Mouse (Mus musculus): ENCODE measurements around the gene Tcte2. TPM values are rescaled to one million over a fixed set of nuclear protein-coding genes. Genes with fewer than 3 reads are reported as not detected.

Tcte2 gene
- polyA plus RNA-seq, 1 experiment from 2014 or later = 2.8 TPM

DNA sequence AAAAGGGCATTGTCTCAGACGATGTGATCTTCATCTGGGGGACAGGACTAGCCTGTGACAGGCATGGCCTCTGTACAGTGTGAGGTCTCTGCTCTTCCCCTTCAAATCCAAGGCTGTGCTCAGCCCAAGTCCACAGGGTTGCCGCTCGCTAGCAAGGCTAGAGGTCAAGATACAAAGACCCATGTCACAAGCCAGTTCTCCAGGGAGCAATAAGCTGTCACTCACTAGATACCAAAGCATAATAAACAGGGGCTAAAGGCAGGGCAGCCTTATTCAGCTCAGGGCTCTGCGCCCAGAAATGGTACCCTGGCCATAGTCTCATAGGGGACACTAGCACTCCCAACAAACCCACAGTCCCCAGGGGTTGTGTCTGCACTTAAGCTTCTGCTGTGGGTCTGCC is 86.0 kb downstream of the Tcte2 start:
- H3K9me3 ChIP-seq = no peaks in the 10 kb centered on the region; the same call in 1 of the 2 replicates
- WGBS = 43% methylated on average over 4 of the region's 4 CpGs
- H3K4me3 ChIP-seq = no peak overlapping the region
- peaks cover 14% of the 10 kb centered on the region for H3K27me3 ChIP-seq (replicated peaks; ENCODE audit: low read depth, poor library complexity, severe bottlenecking)
- DNase-seq (ENCODE audit: low spot score) = no peak
- H3K27ac ChIP-seq (replicated peaks) = no peak overlapping the region
- H3K36me3 ChIP-seq (replicated peaks) = no peaks in the 10 kb centered on the region
- peaks cover 31% of the 10 kb centered on the region for H3K4me1 ChIP-seq

DNA sequence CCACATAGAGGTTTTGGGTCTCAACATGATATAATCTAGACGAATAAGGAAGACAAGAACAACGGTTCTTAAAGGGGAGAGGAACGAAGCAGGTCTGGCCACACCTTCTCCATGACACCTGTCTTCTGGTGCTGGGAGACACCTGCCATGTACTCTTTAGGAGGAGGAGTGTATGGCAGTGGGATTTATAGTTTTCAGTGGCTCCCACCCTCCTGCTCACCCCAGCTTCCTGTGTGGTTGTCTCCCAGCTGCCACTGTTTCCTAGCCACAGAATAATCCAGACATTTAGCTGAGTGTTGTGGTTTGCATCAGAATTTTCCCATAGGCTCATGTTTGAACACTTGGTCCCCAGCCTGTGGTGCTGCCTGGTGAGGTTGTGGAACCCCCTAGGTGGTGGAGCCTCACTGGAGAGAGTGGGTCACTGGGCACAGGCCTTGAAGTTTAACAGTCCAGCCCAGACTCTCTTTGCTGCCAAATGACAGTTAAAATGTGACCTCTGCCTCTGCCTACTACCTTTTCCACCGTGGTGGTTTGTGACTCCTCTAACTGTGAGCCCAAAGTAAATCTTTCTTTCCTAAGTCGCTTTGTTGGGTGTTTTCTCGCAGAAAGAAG is 86.8 kb downstream of the Tcte2 start:
- peaks cover 19% of the 10 kb centered on the region for H3K27me3 ChIP-seq (replicated peaks; ENCODE audit: low read depth, poor library complexity, severe bottlenecking)
- 84% methylated on average over 6 of the region's 6 CpGs for WGBS
- H3K36me3 ChIP-seq (replicated peaks) = no peaks in the 10 kb centered on the region
- peaks cover 33% of the 10 kb centered on the region for H3K4me1 ChIP-seq
- H3K27ac ChIP-seq (replicated peaks) = no peak overlapping the region
- DNase-seq (ENCODE audit: low spot score) = no peak
- no peak overlapping the region for H3K4me3 ChIP-seq
- no peaks in the 10 kb centered on the region; the same call in 1 of the 2 replicates for H3K9me3 ChIP-seq

DNA sequence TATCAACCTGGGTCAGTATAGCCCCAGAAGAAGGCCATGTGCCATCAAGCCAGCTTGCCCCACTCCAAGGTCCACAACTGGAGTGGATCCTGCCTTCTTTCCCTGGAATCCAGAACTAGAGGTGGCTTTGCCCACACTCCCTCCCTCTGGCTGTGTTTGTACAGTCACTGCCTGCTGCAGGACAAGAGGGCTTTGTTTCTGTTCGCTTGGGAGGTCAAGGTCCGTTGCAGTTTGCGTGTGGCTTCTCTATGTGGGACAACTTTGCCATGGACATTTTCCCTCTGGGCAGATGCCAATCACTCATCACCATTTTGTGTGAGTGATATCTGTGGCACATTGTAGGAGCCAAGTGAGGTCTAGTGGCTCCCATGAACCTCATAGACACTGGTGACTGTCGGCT is 89.9 kb downstream of the Tcte2 start:
- no peak overlapping the region for H3K4me3 ChIP-seq
- H3K4me1 ChIP-seq = peaks cover 43% of the 10 kb centered on the region
- no peaks in the 10 kb centered on the region for H3K36me3 ChIP-seq (replicated peaks)
- H3K27ac ChIP-seq (replicated peaks) = no peak overlapping the region
- no peak for DNase-seq (ENCODE audit: low spot score)
- H3K9me3 ChIP-seq = no peaks in the 10 kb centered on the region; the same call in 1 of the 2 replicates
- 53% methylated on average over 4 of the region's 4 CpGs for WGBS
- H3K27me3 ChIP-seq (replicated peaks; ENCODE audit: low read depth, poor library complexity, severe bottlenecking) = peaks cover 38% of the 10 kb centered on the region

DNA sequence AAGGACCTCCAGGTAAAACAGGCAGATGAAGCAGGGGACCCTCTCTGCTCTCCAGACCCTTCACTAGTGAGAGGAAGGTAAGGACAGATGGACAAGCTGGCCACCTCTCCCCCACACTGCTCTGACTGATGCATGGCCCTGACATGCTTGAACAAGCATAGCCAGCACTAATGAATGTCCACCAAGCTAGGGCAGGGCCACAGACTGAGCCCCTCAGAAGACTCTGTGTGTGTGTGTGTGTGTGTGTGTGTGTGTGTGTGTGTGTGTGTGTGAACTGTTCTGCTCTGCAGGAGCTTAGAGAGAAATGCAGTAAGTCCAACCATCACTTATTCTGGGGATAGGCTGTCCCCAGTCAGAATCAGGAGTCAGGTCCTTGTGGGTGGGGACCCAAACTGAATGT is 91.4 kb downstream of the Tcte2 start:
- Histone ChIP-seq H3K36me3 (replicated peaks) (no peaks in the 10 kb centered on the region), H3K4me3 (no peak overlapping the region), H3K9me3 (no peaks in the 10 kb centered on the region; the same call in 1 of the 2 replicates), H3K27ac (replicated peaks) (0 out of 2 replicates have a peak overlapping the region, but pooled peaks have one; percentile 1), H3K27me3 (replicated peaks; ENCODE audit: low read depth, poor library complexity, severe bottlenecking) (peaks cover 49% of the 10 kb centered on the region), H3K4me1 (peaks cover 45% of the 10 kb centered on the region)
- DNase-seq (ENCODE audit: low spot score) = no peak

DNA sequence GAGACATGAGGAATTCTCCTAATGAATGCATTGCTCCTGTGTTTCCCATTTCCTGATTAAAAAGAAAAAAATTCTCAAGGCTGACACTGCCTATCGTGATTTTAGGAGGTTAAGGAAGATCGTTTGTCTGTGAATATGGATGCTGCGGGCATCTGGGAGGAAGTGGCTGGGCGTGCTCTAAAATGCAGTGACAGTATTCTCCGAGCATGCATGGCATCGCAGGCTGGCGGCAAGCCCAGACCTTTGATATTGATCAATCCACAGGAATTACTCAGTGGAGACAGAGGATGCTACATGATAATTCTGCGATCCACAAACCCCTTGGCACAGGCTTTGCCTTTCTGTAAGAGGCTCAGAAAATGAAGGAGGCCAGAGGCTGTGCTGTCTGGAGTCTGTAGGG is 92.4 kb downstream of the Tcte2 start:
- Histone ChIP-seq H3K27me3 (replicated peaks; ENCODE audit: low read depth, poor library complexity, severe bottlenecking) (peaks cover 49% of the 10 kb centered on the region), H3K4me1 (peaks cover 45% of the 10 kb centered on the region), H3K4me3 (no peak overlapping the region), H3K9me3 (no peaks in the 10 kb centered on the region; the same call in 1 of the 2 replicates), H3K36me3 (replicated peaks) (no peaks in the 10 kb centered on the region), H3K27ac (replicated peaks) (no peak overlapping the region; the same call in 1 of the 2 replicates)
- 39% methylated on average over 8 of the region's 8 CpGs for WGBS
- DNase-seq (ENCODE audit: low spot score) = no peak

DNA sequence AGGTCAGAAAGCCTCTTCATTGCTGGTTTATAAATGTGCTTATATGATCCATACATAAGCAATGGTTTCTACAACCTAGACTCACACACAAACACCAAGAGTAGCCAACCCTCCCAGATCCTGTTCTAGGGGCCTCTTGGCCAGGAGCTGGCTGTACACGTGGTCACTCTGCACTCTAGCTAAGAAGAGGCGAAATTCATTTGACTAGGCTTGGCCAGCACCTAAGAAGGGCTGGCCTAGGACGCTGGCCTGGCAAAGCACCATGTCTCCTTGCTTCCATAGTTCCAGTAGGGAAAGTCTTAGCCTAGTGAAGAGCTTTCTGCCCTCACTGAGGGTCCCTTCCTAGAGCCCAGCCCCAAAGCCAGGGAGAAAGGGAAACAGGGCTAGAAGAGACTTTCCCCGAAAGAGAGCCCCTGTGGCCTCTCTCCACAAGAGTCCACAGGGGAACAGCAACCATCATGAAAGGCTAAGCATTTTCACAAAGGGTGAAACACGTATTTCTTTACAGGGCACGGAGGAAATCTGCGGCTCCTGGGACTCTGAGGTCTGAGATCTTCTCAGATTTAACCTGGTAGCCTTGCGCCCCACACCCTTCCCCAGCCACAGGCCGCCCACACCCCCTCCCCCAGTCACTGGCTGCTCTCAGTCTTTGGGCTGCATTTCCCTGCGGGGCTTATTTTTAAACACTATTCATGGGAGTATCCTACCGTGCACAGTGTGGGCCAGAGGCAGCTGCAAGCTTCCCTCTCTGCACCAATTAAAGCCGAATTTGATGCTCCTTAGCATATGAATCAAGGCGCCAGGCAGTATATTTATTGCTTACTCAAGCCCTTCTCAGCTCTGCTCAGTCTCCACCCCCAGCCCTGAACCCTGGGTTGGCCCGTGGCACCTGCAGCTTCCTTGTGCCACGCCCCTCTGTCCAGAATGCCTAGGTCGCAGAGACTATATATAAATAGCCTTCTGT is 93.3 kb downstream of the Tcte2 start:
- Histone ChIP-seq H3K36me3 (replicated peaks) (no peaks in the 10 kb centered on the region), H3K27me3 (replicated peaks; ENCODE audit: low read depth, poor library complexity, severe bottlenecking) (peaks cover 49% of the 10 kb centered on the region), H3K9me3 (no peaks in the 10 kb centered on the region; the same call in 1 of the 2 replicates), H3K4me1 (peaks cover 51% of the 10 kb centered on the region), H3K4me3 (0 out of 2 replicates have a peak overlapping the region, but pooled peaks have one; percentile 30), H3K27ac (replicated peaks) (peak overlapping the region; percentile 81)
- peak; percentile 50 for DNase-seq (ENCODE audit: low spot score)
- 9% methylated on average over 16 of the region's 16 CpGs for WGBS

DNA sequence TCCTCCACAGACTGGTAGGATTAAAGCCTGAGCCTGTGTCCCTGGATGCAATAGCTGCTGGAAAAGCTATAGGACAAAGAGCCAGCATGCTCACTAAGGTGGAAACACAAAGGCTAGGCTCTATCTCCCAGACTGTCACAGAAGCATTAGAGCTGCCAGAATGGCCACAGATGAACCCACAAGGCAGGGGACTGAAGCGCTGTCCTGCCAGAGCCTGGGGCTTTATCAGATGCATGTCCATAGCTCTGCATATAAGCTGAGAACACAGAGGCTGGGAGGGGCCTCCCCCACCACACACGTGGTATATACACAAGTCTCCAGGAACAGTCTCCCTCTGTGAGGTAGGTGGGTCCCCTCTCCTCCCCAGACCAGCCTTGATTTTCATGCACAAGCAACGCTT is 94.6 kb downstream of the Tcte2 start:
- no peaks in the 10 kb centered on the region; the same call in 1 of the 2 replicates for H3K9me3 ChIP-seq
- no peaks in the 10 kb centered on the region for H3K36me3 ChIP-seq (replicated peaks)
- no peak for DNase-seq (ENCODE audit: low spot score)
- 43% methylated on average over 3 of the region's 3 CpGs for WGBS
- peak overlapping the region; percentile 70 for H3K27ac ChIP-seq (replicated peaks)
- peaks cover 60% of the 10 kb centered on the region for H3K4me1 ChIP-seq
- peaks cover 52% of the 10 kb centered on the region for H3K27me3 ChIP-seq (replicated peaks; ENCODE audit: low read depth, poor library complexity, severe bottlenecking)
- no peak overlapping the region for H3K4me3 ChIP-seq

DNA sequence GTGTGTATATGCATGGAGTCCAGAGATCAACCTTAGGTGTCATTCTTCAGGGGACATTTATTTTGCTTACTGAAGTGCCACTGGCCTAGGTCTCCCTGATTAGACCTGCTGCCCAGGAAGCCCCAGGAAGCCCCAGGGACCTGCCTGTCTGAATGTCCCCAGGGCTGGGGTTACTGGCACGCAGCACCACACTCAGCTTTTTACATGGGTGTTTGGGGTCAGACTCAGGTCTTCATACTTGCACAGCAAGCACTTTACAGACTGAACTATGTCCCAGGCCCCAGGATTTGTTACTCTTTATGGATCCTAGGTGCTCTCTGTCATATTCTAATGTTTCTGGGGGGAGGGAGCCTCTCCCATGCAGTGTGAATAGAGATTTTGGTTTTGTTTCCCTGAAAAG is 95.9 kb downstream of the Tcte2 start:
- no peak overlapping the region for H3K4me3 ChIP-seq
- no peak for DNase-seq (ENCODE audit: low spot score)
- no peaks in the 10 kb centered on the region for H3K36me3 ChIP-seq (replicated peaks)
- H3K27me3 ChIP-seq (replicated peaks; ENCODE audit: low read depth, poor library complexity, severe bottlenecking) = peaks cover 49% of the 10 kb centered on the region
- 63% methylated on average over 1 of the region's 1 CpGs for WGBS
- H3K9me3 ChIP-seq = no peaks in the 10 kb centered on the region
- no peak overlapping the region for H3K27ac ChIP-seq (replicated peaks)
- H3K4me1 ChIP-seq = peaks cover 55% of the 10 kb centered on the region

DNA sequence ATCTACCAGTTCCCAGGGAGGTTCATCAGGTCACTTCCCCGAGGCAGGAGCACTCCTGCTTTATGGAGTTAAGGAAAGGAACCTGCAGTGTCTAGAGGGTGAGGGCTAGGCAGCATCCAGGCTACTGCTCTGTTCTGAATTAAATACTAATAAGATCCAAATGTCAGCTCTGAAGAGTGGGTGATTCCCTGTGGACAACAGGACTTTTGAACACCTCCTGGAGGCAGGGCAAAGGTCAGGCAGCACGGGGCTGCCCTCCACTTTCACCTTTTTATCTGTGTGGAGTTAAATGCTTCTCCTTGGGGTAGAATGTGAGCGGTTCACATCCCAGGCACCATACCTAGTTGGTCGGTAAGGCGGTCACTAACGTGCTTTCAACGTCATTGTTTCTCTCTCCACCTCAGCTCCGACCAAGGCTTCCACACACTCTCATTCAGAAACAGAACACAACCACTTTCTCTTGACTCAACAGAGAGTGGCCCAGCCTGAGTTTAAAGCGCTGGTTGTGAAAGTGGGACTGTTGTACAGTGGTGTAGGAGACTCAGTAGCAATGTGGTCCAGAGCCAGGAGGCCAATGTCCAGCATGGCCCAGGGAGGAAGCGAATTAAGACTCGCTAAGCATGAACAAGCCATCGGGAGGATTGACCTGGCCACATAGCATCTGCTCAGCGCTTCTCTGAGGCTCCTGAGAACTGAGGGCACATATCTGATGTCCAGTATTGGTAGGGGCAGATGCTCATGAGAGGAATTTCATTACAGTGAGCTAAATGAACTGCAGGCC is 98.0 kb downstream of the Tcte2 start:
- no peaks in the 10 kb centered on the region for H3K9me3 ChIP-seq
- peak; percentile 44 for DNase-seq (ENCODE audit: low spot score)
- H3K4me3 ChIP-seq = no peak overlapping the region
- peaks cover 30% of the 10 kb centered on the region for H3K27me3 ChIP-seq (replicated peaks; ENCODE audit: low read depth, poor library complexity, severe bottlenecking)
- peaks cover 49% of the 10 kb centered on the region for H3K4me1 ChIP-seq
- WGBS = 48% methylated on average over 13 of the region's 13 CpGs
- H3K36me3 ChIP-seq (replicated peaks) = no peaks in the 10 kb centered on the region
- H3K27ac ChIP-seq (replicated peaks) = 0 out of 2 replicates have a peak overlapping the region, but pooled peaks have one; percentile 44

Other genes starting within 250 kb of the Tcte2 start
- 61.0 and 64.8 TPM in 2 replicates for gene Afdn, start 1.3 kb downstream of the Tcte2 start, polyA plus RNA-seq (2016; fragmentation: Nextera tagmentation; extraction: Ambion mirVana)
- not detected in 2 replicates for gene Gm7168, start 186.5 kb upstream of the Tcte2 start, polyA plus RNA-seq (2016; fragmentation: Nextera tagmentation; extraction: Ambion mirVana)
- gene Gm7356, start 241.9 kb upstream of the Tcte2 start, polyA plus RNA-seq (2016; fragmentation: Nextera tagmentation; extraction: Ambion mirVana) = not detected in 2 replicates